Mouse (Mus musculus): ENCODE measurements at regions not wholly inside any gene's neighbourhood (a gene's known extent, or its start where the extent isn't known, plus 50 kb on each side); places are given as distances from the start of the nearest gene placed in this dataset.

- 81% methylated on average over 6 of the region's 6 CpGs for WGBS
- ATAC-seq (ENCODE audit: low FRiP score, low TSS enrichment): no peak
- H3K4me1 ChIP-seq (replicated peaks; ENCODE audit: control insufficient read depth, insufficient read depth): no peaks in the 10 kb centered on the region
Measured at GRCm38 (mm10) chr2:162769711-162770428, 108.9 kb upstream of the Ptprt start.

GRCm38 (mm10) chr2:162764059-162764458, 103.1 kb upstream of the Ptprt start:
- 78% methylated on average over 6 of the region's 6 CpGs for WGBS
- H3K4me1 ChIP-seq (replicated peaks; ENCODE audit: control insufficient read depth, insufficient read depth): no peaks in the 10 kb centered on the region
- no peaks in the 10 kb centered on the region for H3K9me3 ChIP-seq (ENCODE audit: control insufficient read depth, low read length)
- ATAC-seq (ENCODE audit: low FRiP score, low TSS enrichment): no peak
- DNase-seq (ENCODE audit: low spot score): no peak
- H3K4me3 ChIP-seq (ENCODE audit: low read depth, low read length): no peak overlapping the region
- no peak for TF ChIP-seq EP300 (optimal IDR thresholded peaks at IDR 0.05)
- no peak for TF ChIP-seq CTCF (IDR thresholded peaks at IDR 0.05; ENCODE audit: low read depth)
- no peaks in the 10 kb centered on the region for H3K27me3 ChIP-seq (ENCODE audit: control insufficient read depth, insufficient read depth, low read length)
- H3K27ac ChIP-seq (replicated peaks): no peak overlapping the region
- H3K9ac ChIP-seq (ENCODE audit: low read length): no peak overlapping the region
- no peak overlapping the region for H3K4me2 ChIP-seq (replicated peaks; ENCODE audit: low read depth)
- H3K36me3 ChIP-seq (ENCODE audit: control insufficient read depth, insufficient read depth, low read length): no peaks in the 10 kb centered on the region

More at GRCm38 (mm10) chr2:162769711-162770428, 108.9 kb upstream of the Ptprt start:
- H3K4me2 ChIP-seq (replicated peaks; ENCODE audit: low read depth): no peak overlapping the region
- no peak for TF ChIP-seq CTCF (IDR thresholded peaks at IDR 0.05; ENCODE audit: low read depth)
- TF ChIP-seq EP300 (optimal IDR thresholded peaks at IDR 0.05): no peak
- no peak overlapping the region for H3K4me3 ChIP-seq (ENCODE audit: low read depth, low read length)
- no peaks in the 10 kb centered on the region for H3K9me3 ChIP-seq (ENCODE audit: control insufficient read depth, low read length)
- H3K9ac ChIP-seq (ENCODE audit: low read length): no peak overlapping the region
- H3K36me3 ChIP-seq (ENCODE audit: control insufficient read depth, insufficient read depth, low read length): no peaks in the 10 kb centered on the region
- no peaks in the 10 kb centered on the region for H3K27me3 ChIP-seq (ENCODE audit: control insufficient read depth, insufficient read depth, low read length)
- H3K27ac ChIP-seq (replicated peaks): no peak overlapping the region
- no peak for DNase-seq (ENCODE audit: low spot score)

- WGBS: 79% methylated on average over 5 of the region's 5 CpGs
Measured at GRCm38 (mm10) chr2:162740523-162740922, 79.6 kb upstream of the Ptprt start.

GRCm38 (mm10) chr2:162735761-162736160, 74.8 kb upstream of the Ptprt start:
- H3K4me1 ChIP-seq (replicated peaks; ENCODE audit: control insufficient read depth, insufficient read depth): no peaks in the 10 kb centered on the region
- H3K4me2 ChIP-seq (replicated peaks; ENCODE audit: low read depth): no peak overlapping the region
- H3K27me3 ChIP-seq (ENCODE audit: control insufficient read depth, insufficient read depth, low read length): no peaks in the 10 kb centered on the region
- H3K9ac ChIP-seq (ENCODE audit: low read length): no peak overlapping the region
- no peak overlapping the region for H3K27ac ChIP-seq (replicated peaks)
- no peak for ATAC-seq (ENCODE audit: low FRiP score, low TSS enrichment)
- H3K4me3 ChIP-seq (ENCODE audit: low read depth, low read length): no peak overlapping the region
- no peak for DNase-seq (ENCODE audit: low spot score)
- H3K9me3 ChIP-seq (ENCODE audit: control insufficient read depth, low read length): no peaks in the 10 kb centered on the region
- 45% methylated on average over 3 of the region's 3 CpGs for WGBS
- TF ChIP-seq EP300 (optimal IDR thresholded peaks at IDR 0.05) (no peak), CTCF (IDR thresholded peaks at IDR 0.05; ENCODE audit: low read depth) (no peak)
- no peaks in the 10 kb centered on the region for H3K36me3 ChIP-seq (ENCODE audit: control insufficient read depth, insufficient read depth, low read length)

More at GRCm38 (mm10) chr2:162740523-162740922, 79.6 kb upstream of the Ptprt start:
- Histone ChIP-seq H3K4me3 (ENCODE audit: low read depth, low read length) (no peak overlapping the region), H3K4me1 (replicated peaks; ENCODE audit: control insufficient read depth, insufficient read depth) (no peaks in the 10 kb centered on the region), H3K9ac (ENCODE audit: low read length) (no peak overlapping the region), H3K36me3 (ENCODE audit: control insufficient read depth, insufficient read depth, low read length) (no peaks in the 10 kb centered on the region), H3K27me3 (ENCODE audit: control insufficient read depth, insufficient read depth, low read length) (no peaks in the 10 kb centered on the region), H3K4me2 (replicated peaks; ENCODE audit: low read depth) (no peak overlapping the region), H3K9me3 (ENCODE audit: control insufficient read depth, low read length) (no peaks in the 10 kb centered on the region), H3K27ac (replicated peaks) (no peak overlapping the region)
- ATAC-seq (ENCODE audit: low FRiP score, low TSS enrichment) (no peak), DNase-seq (ENCODE audit: low spot score) (no peak)
- TF ChIP-seq EP300 (optimal IDR thresholded peaks at IDR 0.05) (no peak), CTCF (IDR thresholded peaks at IDR 0.05; ENCODE audit: low read depth) (no peak)

- Histone ChIP-seq H3K4me1 (replicated peaks; ENCODE audit: control insufficient read depth, insufficient read depth) (no peaks in the 10 kb centered on the region), H3K27me3 (ENCODE audit: control insufficient read depth, insufficient read depth, low read length) (no peaks in the 10 kb centered on the region), H3K27ac (replicated peaks) (no peak overlapping the region), H3K36me3 (ENCODE audit: control insufficient read depth, insufficient read depth, low read length) (no peaks in the 10 kb centered on the region), H3K4me2 (replicated peaks; ENCODE audit: low read depth) (no peak overlapping the region), H3K4me3 (ENCODE audit: low read depth, low read length) (no peak overlapping the region), H3K9me3 (ENCODE audit: control insufficient read depth, low read length) (no peaks in the 10 kb centered on the region), H3K9ac (ENCODE audit: low read length) (no peak overlapping the region)
- DNase-seq (ENCODE audit: low spot score) (no peak), ATAC-seq (ENCODE audit: low FRiP score, low TSS enrichment) (no peak)
- 50% methylated on average over 4 of the region's 4 CpGs for WGBS
- TF ChIP-seq EP300 (optimal IDR thresholded peaks at IDR 0.05) (no peak), CTCF (IDR thresholded peaks at IDR 0.05; ENCODE audit: low read depth) (no peak)
Measured at GRCm38 (mm10) chr2:162734286-162734685, 73.3 kb upstream of the Ptprt start.

GRCm38 (mm10) chr2:162720016-162720415, 59.1 kb upstream of the Ptprt start:
- H3K4me1 ChIP-seq (replicated peaks; ENCODE audit: control insufficient read depth, insufficient read depth): no peaks in the 10 kb centered on the region
- ATAC-seq (ENCODE audit: low FRiP score, low TSS enrichment): no peak
- no peak overlapping the region for H3K4me3 ChIP-seq (ENCODE audit: low read depth, low read length)
- no peaks in the 10 kb centered on the region for H3K9me3 ChIP-seq (ENCODE audit: control insufficient read depth, low read length)
- no peak overlapping the region for H3K9ac ChIP-seq (ENCODE audit: low read length)
- H3K36me3 ChIP-seq (ENCODE audit: control insufficient read depth, insufficient read depth, low read length): no peaks in the 10 kb centered on the region
- no peak for DNase-seq (ENCODE audit: low spot score)
- WGBS: 24% methylated on average over 3 of the region's 3 CpGs
- no peak overlapping the region for H3K4me2 ChIP-seq (replicated peaks; ENCODE audit: low read depth)
- TF ChIP-seq CTCF (IDR thresholded peaks at IDR 0.05; ENCODE audit: low read depth) (no peak), EP300 (optimal IDR thresholded peaks at IDR 0.05) (no peak)
- H3K27ac ChIP-seq (replicated peaks): no peak overlapping the region
- H3K27me3 ChIP-seq (ENCODE audit: control insufficient read depth, insufficient read depth, low read length): no peaks in the 10 kb centered on the region

Measured in stomach, postnatal 0 days (tissue).